Mouse (Mus musculus) Patski (cell line): ENCODE measurements around the gene Pacsin2. TPM values are rescaled to one million over a fixed set of nuclear protein-coding genes. Genes with fewer than 3 reads are reported as not detected.

Experiments used
- ATAC-seq: fragments of 100-300 bp; one replicate; pipeline ENCODE4 v1.8.0; 2021
- CTCF ChIA-PET: fragments of 350-600 bp; sonication (Branson Sonifier 250); formaldehyde crosslinking; loops from one replicate; lab custom pipeline; 2022; ENCODE audit warnings: inconsistent platforms; lab: Charles Lee
- POLR2A ChIA-PET: fragments of 350-600 bp; sonication (Branson Sonifier 250); formaldehyde crosslinking; loops from one replicate; lab custom pipeline; 2022; ENCODE audit warnings: antibody characterized with exemption, inconsistent platforms; lab: Charles Lee
- DNase-seq: peaks from one replicate; pipeline ENCODE4 v3.0.0-alpha.2; 2011; ENCODE audit warnings: low read depth, low spot score
- H3K27me3 ChIP-seq: fragments of 371-371 bp; one replicate; pipeline ENCODE4 v1.5.1; 2021
- CTCF ChIP-seq: fragments of 100-300 bp; IDR thresholded peaks from one replicate; pipeline ENCODE4 v1.5.1; 2021
- in situ Hi-C: fragments of 300-500 bp; cut with MboI; formaldehyde crosslinking; loops from 3 replicates; pipeline ENCODE4 v1.11.1; 2018; ENCODE audit warnings: low pct_unique_long_range_greater_than_20kb, mixed read lengths
- polyA plus RNA-seq: library from polyadenylated mRNA; unstranded; gene quantifications from one replicate; pipeline ENCODE4 v1.2.3, GENCODE M21; 2021

The Pacsin2 gene
- polyA plus RNA-seq, 1 experiment from 2014 or later, result 126 TPM

DNA sequence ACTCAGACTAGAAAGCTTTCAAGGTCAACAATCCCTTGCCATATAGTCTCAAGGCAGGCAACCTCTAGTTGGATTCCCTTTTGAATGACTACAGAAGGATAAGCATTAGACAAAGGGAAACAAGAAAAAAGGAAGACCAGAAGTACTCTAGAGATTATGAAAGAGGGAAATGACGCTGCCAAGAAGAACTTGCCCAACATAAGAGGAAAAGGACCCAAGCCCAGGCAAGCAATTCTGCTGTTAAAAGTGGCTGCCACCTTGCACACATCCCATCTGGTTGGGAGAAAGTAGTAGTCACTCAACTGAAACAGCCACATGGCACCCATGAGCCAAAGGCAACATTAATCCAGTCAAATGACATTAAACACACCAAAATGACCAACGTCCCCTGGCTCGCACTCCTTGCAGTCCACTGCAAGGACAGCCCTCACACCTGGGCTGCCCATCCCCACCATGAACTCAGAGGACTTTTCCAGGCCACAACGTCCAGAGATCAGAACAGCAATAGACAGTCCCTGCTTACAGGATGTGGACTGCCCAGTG is 21.8 kb downstream of the Pacsin2 start:
- H3K27me3 ChIP-seq, result no peaks in the 10 kb centered on the region
- DNase-seq (no peak), ATAC-seq (no peak)
- POLR2A ChIA-PET, result no interaction called here
- in situ Hi-C loops, result no loop called here
- TF ChIP-seq CTCF, result no peak
- CTCF ChIA-PET, result interaction anchor here (0.8 kb wide), 1 partner anchor 67 kb away, joined by 3 read pairs; no protein-coding TSS in a partner anchor

DNA sequence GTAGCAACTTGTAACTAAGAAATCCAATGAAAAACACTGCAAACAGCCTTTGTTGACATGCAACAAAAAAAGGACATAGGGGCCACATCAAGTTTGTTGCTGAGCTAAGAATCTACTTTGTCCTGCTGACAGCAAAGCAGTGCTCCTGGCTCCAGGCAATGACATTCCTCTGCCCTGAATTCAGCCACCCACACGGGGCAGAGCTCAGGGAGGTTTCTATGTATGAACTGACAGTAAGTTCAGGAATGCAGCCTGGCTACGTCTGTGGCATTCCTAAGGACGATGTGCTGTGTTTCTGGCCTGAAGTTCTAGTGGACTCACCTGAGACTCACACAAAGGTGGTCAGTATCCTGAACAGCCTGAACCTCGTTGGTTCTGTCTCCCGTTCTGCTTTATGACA is 23.7 kb downstream of the Pacsin2 start:
- in situ Hi-C loops, result no loop called here
- ChIA-PET POLR2A (no interaction called here), CTCF (interaction anchor here (1.0 kb wide), 1 partner anchor 10 kb away, joined by 3 read pairs; no protein-coding TSS in a partner anchor)
- peak; percentile 96 for ATAC-seq
- H3K27me3 ChIP-seq, result no peaks in the 10 kb centered on the region
- no peak for TF ChIP-seq CTCF
- DNase-seq, result no peak

DNA sequence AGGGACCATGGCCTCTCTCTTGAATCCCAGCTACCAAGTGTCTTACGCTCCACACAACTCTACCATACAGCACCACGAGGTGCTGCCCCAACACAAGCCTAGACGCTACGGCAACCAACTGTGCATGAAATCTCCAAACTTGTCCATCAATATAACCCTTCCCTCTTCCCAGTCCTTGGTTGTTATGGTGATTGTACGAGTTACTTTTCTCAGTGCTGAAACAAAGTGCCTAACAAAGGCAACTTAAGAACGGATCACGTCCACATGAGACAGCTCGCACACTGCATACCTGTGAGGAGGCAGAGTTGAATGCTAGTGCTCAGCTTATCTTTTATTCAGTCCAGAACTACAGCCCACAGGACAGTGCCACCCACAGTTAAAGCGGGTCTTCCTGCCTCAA is 27.9 kb downstream of the Pacsin2 start:
- no peaks in the 10 kb centered on the region for H3K27me3 ChIP-seq
- ChIA-PET CTCF (interaction anchor here (1.0 kb wide), 1 partner anchor 10 kb away, joined by 4 read pairs; no protein-coding TSS in a partner anchor), POLR2A (no interaction called here)
- DNase-seq (no peak), ATAC-seq (no peak)
- no peak for TF ChIP-seq CTCF
- in situ Hi-C loops, result no loop called here

DNA sequence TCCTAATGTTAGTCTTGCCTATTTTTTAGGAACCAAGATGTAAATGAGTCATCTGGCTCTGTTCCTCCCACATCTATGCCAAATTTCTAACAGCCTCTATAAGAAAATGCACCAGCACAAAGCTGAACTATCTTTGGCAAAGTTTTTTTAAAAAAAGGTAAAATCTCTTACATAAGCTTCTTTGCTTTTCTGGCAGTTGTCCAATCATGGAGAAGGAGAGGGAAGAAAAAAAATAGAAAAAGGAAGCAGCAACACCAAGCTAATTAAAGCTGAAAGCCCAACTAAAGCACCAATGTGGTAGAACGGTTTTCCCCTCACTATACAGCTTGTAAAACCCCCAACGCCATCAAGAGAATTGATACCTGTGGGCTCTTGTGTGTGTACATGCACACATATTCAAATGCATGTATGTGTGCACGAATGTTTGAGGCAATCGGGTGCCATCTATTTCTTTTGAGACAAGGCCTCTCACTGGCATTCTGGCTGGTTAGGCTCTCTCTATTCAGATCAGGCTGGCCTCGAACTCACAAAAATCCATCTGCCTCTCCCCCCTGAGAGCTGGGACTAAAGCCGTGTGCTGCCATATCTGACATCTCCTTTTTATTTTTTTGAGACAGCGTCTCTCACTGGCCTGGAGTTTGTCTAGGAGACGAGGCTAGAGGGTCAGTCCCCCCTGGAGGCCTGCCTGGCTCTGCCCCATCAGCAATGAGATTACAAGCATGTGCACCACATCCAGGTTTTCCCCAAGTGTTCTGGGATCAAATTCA is 28.9 kb downstream of the Pacsin2 start:
- no peak for TF ChIP-seq CTCF
- ChIA-PET POLR2A (no interaction called here), CTCF (interaction anchor here (1.0 to 2.3 kb wide), 4 partner anchors 11 to 82 kb away, joined by 3 to 8 read pairs (median 4); no protein-coding TSS in a partner anchor)
- no peaks in the 10 kb centered on the region for H3K27me3 ChIP-seq
- no peak for ATAC-seq
- DNase-seq, result no peak
- in situ Hi-C loops, result no loop called here

DNA sequence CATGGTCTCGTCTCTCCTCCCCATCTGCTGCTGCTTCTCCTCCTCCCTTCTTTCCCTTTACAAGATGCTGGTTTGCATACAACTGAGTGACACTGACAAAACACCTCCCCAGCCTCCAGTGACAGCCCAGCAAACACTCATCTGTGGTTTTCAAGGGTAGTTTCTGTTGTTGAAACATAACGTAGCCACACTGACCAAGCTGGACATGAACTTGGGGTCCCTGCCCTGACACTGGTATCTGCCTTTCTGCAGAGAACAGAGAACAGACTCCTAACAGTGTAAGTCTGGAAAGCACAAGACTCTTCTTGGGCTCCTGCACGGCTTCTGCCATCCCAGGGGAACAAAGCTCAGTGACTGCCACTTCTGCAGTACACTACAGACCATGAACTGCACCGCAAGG is 29.7 kb downstream of the Pacsin2 start:
- DNase-seq, result no peak
- CTCF ChIA-PET, result interaction anchor here (1.2 to 2.3 kb wide), 3 partner anchors 15 to 83 kb away, joined by 3 to 8 read pairs (median 3); no protein-coding TSS in a partner anchor

DNA sequence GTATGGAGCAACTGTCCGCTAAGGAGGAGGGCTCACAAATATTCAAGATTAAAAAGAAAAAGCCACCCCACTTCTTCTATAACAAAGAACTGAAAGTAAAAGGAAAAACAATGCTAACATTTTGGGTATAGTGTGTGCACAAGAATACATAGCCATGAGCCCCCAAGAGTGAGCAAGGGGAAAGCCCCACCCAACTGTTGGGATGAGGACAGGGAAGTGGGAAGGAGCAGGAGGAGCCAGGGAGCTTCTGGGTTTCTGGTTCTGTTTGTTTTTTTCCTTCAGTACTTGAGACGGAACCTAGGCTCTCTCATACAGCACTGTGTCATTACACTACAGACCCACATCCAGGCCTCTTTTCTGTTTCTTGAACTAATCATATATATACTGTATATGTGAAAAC is 31.1 kb downstream of the Pacsin2 start:
- TF ChIP-seq CTCF, result no peak
- in situ Hi-C loops, result no loop called here
- ATAC-seq (no peak), DNase-seq (no peak)
- H3K27me3 ChIP-seq, result no peaks in the 10 kb centered on the region
- POLR2A ChIA-PET, result interaction anchor here (0.9 to 1.0 kb wide), 2 partner anchors 19 to 25 kb away, joined by 3 to 5 read pairs; no protein-coding TSS in a partner anchor
- CTCF ChIA-PET, result interaction anchor here (2.3 kb wide), 1 partner anchor 16 kb away, joined by 8 read pairs; no protein-coding TSS in a partner anchor

More for the DNA sequence above, 29.7 kb downstream of the Pacsin2 start:
- TF ChIP-seq CTCF, result no peak
- POLR2A ChIA-PET, result no interaction called here
- no peak for ATAC-seq
- H3K27me3 ChIP-seq, result no peaks in the 10 kb centered on the region
- in situ Hi-C loops, result no loop called here

DNA sequence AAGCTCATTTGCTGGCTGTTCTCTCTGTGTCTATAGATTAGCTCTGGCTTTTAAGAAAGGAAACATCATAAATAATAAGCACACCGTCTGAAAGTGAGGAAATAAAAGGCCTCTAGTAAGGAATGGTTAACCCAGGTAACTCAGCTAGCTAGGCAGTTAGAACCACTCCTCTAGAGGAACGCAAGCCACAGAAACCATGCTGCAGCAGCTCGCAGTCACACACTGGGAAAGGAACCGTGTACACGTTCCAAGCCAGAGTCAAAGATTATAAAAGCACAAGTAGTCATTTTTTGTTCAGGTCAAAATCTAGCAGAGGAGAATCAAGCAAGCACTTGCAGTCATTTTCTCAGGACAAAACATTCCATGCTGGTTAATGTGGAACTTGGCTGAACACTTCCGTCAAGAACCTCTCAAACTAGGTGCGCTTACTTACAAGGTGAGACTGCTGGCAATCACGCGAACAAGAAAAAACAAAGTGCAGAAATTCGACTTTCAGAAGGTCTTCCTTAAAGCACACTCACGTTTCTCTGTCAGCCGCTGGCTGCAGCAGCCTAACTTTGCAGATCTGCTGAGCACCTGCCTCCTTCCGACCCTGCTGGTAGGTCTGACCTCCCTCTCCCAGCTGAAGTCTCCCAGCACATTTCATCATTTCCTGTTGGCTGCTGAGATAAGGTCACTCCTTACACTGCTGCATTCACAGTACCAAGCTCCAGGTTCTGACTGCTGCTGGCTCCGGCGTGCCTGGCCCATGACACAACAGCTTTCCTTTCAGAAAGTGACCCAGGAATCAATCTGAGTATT is 32.0 kb downstream of the Pacsin2 start:
- POLR2A ChIA-PET, result interaction anchor here (0.5 to 1.0 kb wide), 4 partner anchors 13 to 57 kb away, joined by 3 to 5 read pairs (median 3); no protein-coding TSS in a partner anchor
- DNase-seq (no peak), ATAC-seq (peak; percentile 82)
- in situ Hi-C loops, result no loop called here
- TF ChIP-seq CTCF, result no peak
- CTCF ChIA-PET, result interaction anchor here (1.0 to 1.5 kb wide), 3 partner anchors 13 to 24 kb away, joined by 3 read pairs; no protein-coding TSS in a partner anchor
- no peaks in the 10 kb centered on the region for H3K27me3 ChIP-seq

DNA sequence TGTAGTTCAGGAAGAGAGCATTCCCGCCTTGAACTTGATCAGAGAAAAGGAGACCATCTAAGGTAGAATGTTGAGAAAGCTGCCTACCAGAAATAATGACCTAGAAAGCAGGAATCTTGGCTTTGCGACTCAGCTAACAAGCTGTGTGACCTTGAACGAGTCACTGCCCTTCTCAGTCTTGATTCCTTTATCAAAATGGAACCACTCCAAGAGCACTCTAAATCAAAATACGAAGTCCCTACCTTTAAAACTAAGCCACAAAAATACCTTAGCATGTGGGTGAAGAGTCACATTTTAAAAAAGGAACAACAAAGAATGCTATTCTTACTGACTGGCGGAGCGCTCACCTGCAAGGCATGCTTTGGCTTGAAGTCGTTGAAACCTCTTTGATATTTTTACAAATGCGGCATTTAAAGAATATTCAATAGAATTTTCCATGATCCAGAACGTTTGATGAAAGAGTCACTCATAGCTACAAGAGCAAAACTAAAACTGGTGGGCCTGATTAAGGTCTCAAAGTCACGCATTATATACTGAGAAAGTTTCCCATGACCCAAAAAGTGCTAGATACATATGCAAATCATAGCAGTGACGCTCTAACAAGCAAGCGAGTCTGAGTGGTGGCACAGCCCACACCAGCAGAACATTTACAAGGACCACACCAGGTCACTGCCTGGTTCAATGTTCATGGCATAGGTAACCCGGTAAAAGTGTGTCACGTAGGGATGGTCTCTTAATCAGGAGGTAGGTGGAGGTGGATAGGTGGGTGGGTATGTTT is 33.2 kb downstream of the Pacsin2 start:
- ChIA-PET CTCF (interaction anchor here (1.2 to 1.5 kb wide), 3 partner anchors 9 to 22 kb away, joined by 3 to 4 read pairs (median 3); no protein-coding TSS in a partner anchor), POLR2A (interaction anchor here (0.6 kb wide), 1 partner anchor 36 kb away, joined by 3 read pairs; no protein-coding TSS in a partner anchor)
- ATAC-seq (no peak), DNase-seq (no peak)
- in situ Hi-C loops, result no loop called here
- H3K27me3 ChIP-seq, result no peaks in the 10 kb centered on the region
- no peak for TF ChIP-seq CTCF

DNA sequence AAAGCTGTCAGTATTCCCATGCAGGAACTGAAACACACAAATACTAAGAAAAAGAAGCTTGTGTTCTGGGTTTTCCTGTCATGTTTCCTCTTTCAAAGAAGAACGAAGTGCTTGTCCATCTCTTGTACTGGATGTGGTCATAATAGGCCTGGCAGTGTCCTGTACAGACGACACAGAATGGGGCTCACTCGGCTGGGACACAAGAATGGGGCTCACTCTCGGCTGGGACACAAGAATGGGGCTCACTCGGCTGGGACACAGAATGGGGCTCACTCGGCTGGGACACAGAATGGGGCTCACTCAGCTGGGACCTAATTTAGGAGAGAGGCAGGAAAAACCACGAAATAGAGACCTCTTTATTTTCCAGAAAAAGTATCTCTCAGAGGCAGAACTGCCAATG is 34.0 kb downstream of the Pacsin2 start:
- no peak for ATAC-seq
- in situ Hi-C loops, result no loop called here
- no peak for DNase-seq
- POLR2A ChIA-PET, result no interaction called here
- H3K27me3 ChIP-seq, result no peaks in the 10 kb centered on the region
- no peak for TF ChIP-seq CTCF
- CTCF ChIA-PET, result interaction anchor here (1.2 to 1.3 kb wide), 2 partner anchors 10 to 11 kb away, joined by 3 to 4 read pairs; no protein-coding TSS in a partner anchor
